Mouse (Mus musculus): ENCODE measurements around the gene Ccdc126. TPM values are rescaled to one million over a fixed set of nuclear protein-coding genes. Genes with fewer than 3 reads are reported as not detected.

The Ccdc126 gene
- polyA plus RNA-seq, 1 experiment from 2014 or later, result 10.3 TPM

- H3K4me3 ChIP-seq (replicated peaks), result peak overlapping the region; percentile 66
- ATAC-seq (ENCODE audit: insufficient number of reproducible peaks, low FRiP score, low TSS enrichment, low read depth), result no peak
- peak overlapping the region; percentile 52 for H3K9ac ChIP-seq
- peaks cover 15% of the 10 kb centered on the region for H3K4me1 ChIP-seq
- no peaks in the 10 kb centered on the region for H3K27me3 ChIP-seq
- no peaks in the 10 kb centered on the region for H3K9me3 ChIP-seq (replicated peaks)
- no peaks in the 10 kb centered on the region for H3K36me3 ChIP-seq
- peak overlapping the region; percentile 64 for H3K4me2 ChIP-seq (replicated peaks)
- 8% methylated on average over 13 of the region's 13 CpGs for WGBS
- peak overlapping the region; percentile 79 for H3K27ac ChIP-seq (replicated peaks)
Measured at GRCm38 (mm10) chr6:49319595-49320315, 681 bp downstream of the Ccdc126 start.

GRCm38 (mm10) chr6:49321341-49321740 is 2.3 kb downstream of the Ccdc126 start:
- 89% methylated on average over 3 of the region's 3 CpGs for WGBS
- ATAC-seq (ENCODE audit: insufficient number of reproducible peaks, low FRiP score, low TSS enrichment, low read depth), result no peak
- H3K4me2 ChIP-seq (replicated peaks), result no peak overlapping the region
- no peak overlapping the region for H3K27ac ChIP-seq (replicated peaks)
- H3K36me3 ChIP-seq, result no peaks in the 10 kb centered on the region
- H3K4me1 ChIP-seq, result peaks cover 15% of the 10 kb centered on the region
- no peaks in the 10 kb centered on the region for H3K27me3 ChIP-seq
- no peak overlapping the region for H3K4me3 ChIP-seq (replicated peaks)
- no peak overlapping the region for H3K9ac ChIP-seq
- H3K9me3 ChIP-seq (replicated peaks), result no peaks in the 10 kb centered on the region

- no peaks in the 10 kb centered on the region for H3K9me3 ChIP-seq (replicated peaks)
- H3K9ac ChIP-seq, result no peak overlapping the region
- no peak overlapping the region for H3K27ac ChIP-seq (replicated peaks)
- no peak overlapping the region for H3K4me3 ChIP-seq (replicated peaks)
- no peaks in the 10 kb centered on the region for H3K36me3 ChIP-seq
- no peak overlapping the region for H3K4me2 ChIP-seq (replicated peaks)
- H3K4me1 ChIP-seq, result peaks cover 15% of the 10 kb centered on the region
- no peak for ATAC-seq (ENCODE audit: insufficient number of reproducible peaks, low FRiP score, low TSS enrichment, low read depth)
- no peaks in the 10 kb centered on the region for H3K27me3 ChIP-seq
Measured at GRCm38 (mm10) chr6:49322056-49322455, 3.0 kb downstream of the Ccdc126 start.

GRCm38 (mm10) chr6:49322986-49323385 is 3.9 kb downstream of the Ccdc126 start:
- Histone ChIP-seq H3K4me3 (replicated peaks) (no peak overlapping the region), H3K4me2 (replicated peaks) (no peak overlapping the region), H3K4me1 (peaks cover 15% of the 10 kb centered on the region), H3K27me3 (no peaks in the 10 kb centered on the region), H3K36me3 (no peaks in the 10 kb centered on the region), H3K9me3 (replicated peaks) (no peaks in the 10 kb centered on the region), H3K27ac (replicated peaks) (no peak overlapping the region), H3K9ac (no peak overlapping the region)
- no peak for ATAC-seq (ENCODE audit: insufficient number of reproducible peaks, low FRiP score, low TSS enrichment, low read depth)
- 62% methylated on average over 2 of the region's 2 CpGs for WGBS

- Histone ChIP-seq H3K27me3 (no peaks in the 10 kb centered on the region), H3K4me2 (replicated peaks) (no peak overlapping the region), H3K4me1 (peaks cover 15% of the 10 kb centered on the region), H3K9ac (no peak overlapping the region), H3K9me3 (replicated peaks) (no peaks in the 10 kb centered on the region), H3K27ac (replicated peaks) (no peak overlapping the region), H3K4me3 (replicated peaks) (no peak overlapping the region), H3K36me3 (no peaks in the 10 kb centered on the region)
- WGBS, result 63% methylated on average over 2 of the region's 2 CpGs
- no peak for ATAC-seq (ENCODE audit: insufficient number of reproducible peaks, low FRiP score, low TSS enrichment, low read depth)
Measured at GRCm38 (mm10) chr6:49324528-49324927, 5.5 kb downstream of the Ccdc126 start.

- Histone ChIP-seq H3K4me1 (peaks cover 15% of the 10 kb centered on the region), H3K9ac (no peak overlapping the region), H3K4me2 (replicated peaks) (no peak overlapping the region), H3K9me3 (replicated peaks) (no peaks in the 10 kb centered on the region), H3K27ac (replicated peaks) (no peak overlapping the region), H3K36me3 (no peaks in the 10 kb centered on the region), H3K4me3 (replicated peaks) (no peak overlapping the region), H3K27me3 (no peaks in the 10 kb centered on the region)
- 20% methylated on average over 1 of the region's 1 CpGs for WGBS
- ATAC-seq (ENCODE audit: insufficient number of reproducible peaks, low FRiP score, low TSS enrichment, low read depth), result no peak
Measured at GRCm38 (mm10) chr6:49325294-49325693, 6.2 kb downstream of the Ccdc126 start.

GRCm38 (mm10) chr6:49326846-49327245 is 7.8 kb downstream of the Ccdc126 start:
- H3K4me2 ChIP-seq (replicated peaks), result no peak overlapping the region
- H3K9ac ChIP-seq, result no peak overlapping the region
- no peak for ATAC-seq (ENCODE audit: insufficient number of reproducible peaks, low FRiP score, low TSS enrichment, low read depth)
- WGBS, result 59% methylated on average over 3 of the region's 3 CpGs
- H3K27me3 ChIP-seq, result no peaks in the 10 kb centered on the region
- H3K4me3 ChIP-seq (replicated peaks), result no peak overlapping the region
- H3K4me1 ChIP-seq, result peaks cover 15% of the 10 kb centered on the region
- H3K9me3 ChIP-seq (replicated peaks), result no peaks in the 10 kb centered on the region
- no peak overlapping the region for H3K27ac ChIP-seq (replicated peaks)
- H3K36me3 ChIP-seq, result no peaks in the 10 kb centered on the region

GRCm38 (mm10) chr6:49331369-49332059 is 12.4 kb downstream of the Ccdc126 start:
- H3K27me3 ChIP-seq, result no peaks in the 10 kb centered on the region
- H3K9me3 ChIP-seq (replicated peaks), result no peaks in the 10 kb centered on the region
- H3K4me1 ChIP-seq, result no peaks in the 10 kb centered on the region
- H3K4me3 ChIP-seq (replicated peaks), result no peak overlapping the region
- H3K9ac ChIP-seq, result no peak overlapping the region
- ATAC-seq (ENCODE audit: insufficient number of reproducible peaks, low FRiP score, low TSS enrichment, low read depth), result no peak
- H3K4me2 ChIP-seq (replicated peaks), result no peak overlapping the region
- peaks cover 7% of the 10 kb centered on the region; the same call in 1 of the 2 replicates for H3K36me3 ChIP-seq
- no peak overlapping the region for H3K27ac ChIP-seq (replicated peaks)
- 69% methylated on average over 5 of the region's 5 CpGs for WGBS

GRCm38 (mm10) chr6:49332060-49332370 is 12.9 kb downstream of the Ccdc126 start:
- WGBS, result 55% methylated on average over 13 of the region's 13 CpGs
- no peaks in the 10 kb centered on the region for H3K27me3 ChIP-seq
- H3K9ac ChIP-seq, result no peak overlapping the region
- H3K4me1 ChIP-seq, result no peaks in the 10 kb centered on the region
- no peak overlapping the region for H3K4me2 ChIP-seq (replicated peaks)
- ATAC-seq (ENCODE audit: insufficient number of reproducible peaks, low FRiP score, low TSS enrichment, low read depth), result no peak
- no peaks in the 10 kb centered on the region for H3K9me3 ChIP-seq (replicated peaks)
- H3K36me3 ChIP-seq, result peaks cover 7% of the 10 kb centered on the region; the same call in 1 of the 2 replicates
- no peak overlapping the region for H3K27ac ChIP-seq (replicated peaks)
- H3K4me3 ChIP-seq (replicated peaks), result no peak overlapping the region

- H3K4me2 ChIP-seq (replicated peaks), result no peak overlapping the region
Measured at GRCm38 (mm10) chr6:49338566-49338965, 19.5 kb downstream of the Ccdc126 start.

GRCm38 (mm10) chr6:49339145-49339544 is 20.1 kb downstream of the Ccdc126 start:
- H3K36me3 ChIP-seq, result peaks cover 4% of the 10 kb centered on the region; the same call in 1 of the 2 replicates
- ATAC-seq (ENCODE audit: insufficient number of reproducible peaks, low FRiP score, low TSS enrichment, low read depth), result no peak
- H3K4me2 ChIP-seq (replicated peaks), result no peak overlapping the region
- no peak overlapping the region for H3K27ac ChIP-seq (replicated peaks)
- H3K4me3 ChIP-seq (replicated peaks), result no peak overlapping the region
- no peaks in the 10 kb centered on the region for H3K9me3 ChIP-seq (replicated peaks)
- no peaks in the 10 kb centered on the region for H3K4me1 ChIP-seq
- WGBS, result 32% methylated on average over 6 of the region's 6 CpGs
- H3K27me3 ChIP-seq, result no peaks in the 10 kb centered on the region
- H3K9ac ChIP-seq, result no peak overlapping the region

More at GRCm38 (mm10) chr6:49338566-49338965, 19.5 kb downstream of the Ccdc126 start:
- Histone ChIP-seq H3K27me3 (no peaks in the 10 kb centered on the region), H3K9ac (no peak overlapping the region), H3K36me3 (peaks cover 7% of the 10 kb centered on the region; the same call in 1 of the 2 replicates), H3K9me3 (replicated peaks) (no peaks in the 10 kb centered on the region), H3K27ac (replicated peaks) (no peak overlapping the region), H3K4me1 (no peaks in the 10 kb centered on the region), H3K4me3 (replicated peaks) (no peak overlapping the region)
- no peak for ATAC-seq (ENCODE audit: insufficient number of reproducible peaks, low FRiP score, low TSS enrichment, low read depth)
- 20% methylated on average over 9 of the region's 9 CpGs for WGBS
